Mouse (Mus musculus): ENCODE measurements around the gene Gm2832. TPM values are rescaled to one million over a fixed set of nuclear protein-coding genes. Genes with fewer than 3 reads are reported as not detected.
A peak's percentile ranks its signal among the peaks of the same experiment; 100 is the strongest.
"Not testable (repeated sequence)": the region's sequence is repeated elsewhere in the genome, so short reads cannot be mapped to it uniquely, and the experiment has no call there.

Gm2832 gene
- not detected for total RNA-seq (2021)
- long read RNA-seq, experiment 1, result 0 reads
- long read RNA-seq, experiment 2, result 0 reads

DNA sequence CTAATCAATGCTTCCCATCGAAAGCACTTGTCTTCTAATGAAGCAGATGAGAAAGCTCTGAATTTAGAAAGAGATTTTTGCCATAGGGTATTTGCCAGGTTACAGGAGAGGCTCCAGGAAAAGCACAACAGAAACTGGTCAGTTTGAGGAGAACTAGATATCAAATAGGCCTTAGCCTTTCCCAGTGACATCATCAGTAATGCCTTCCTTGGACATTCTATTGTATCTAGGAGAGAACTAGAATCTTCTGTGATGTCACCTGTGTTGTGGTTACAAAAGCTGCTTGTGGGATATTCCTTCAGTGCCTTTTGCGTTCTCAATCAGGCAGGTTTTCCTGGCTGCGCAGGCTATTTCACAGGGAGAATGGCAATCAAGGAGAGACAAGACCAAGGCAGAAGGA is at the start of gene Gm2832:
TSS of gene Gm2832 (plus strand) at position 301 of the 400 bp plus-strand sequence.
- not testable (repeated sequence) for DNase-seq

DNA sequence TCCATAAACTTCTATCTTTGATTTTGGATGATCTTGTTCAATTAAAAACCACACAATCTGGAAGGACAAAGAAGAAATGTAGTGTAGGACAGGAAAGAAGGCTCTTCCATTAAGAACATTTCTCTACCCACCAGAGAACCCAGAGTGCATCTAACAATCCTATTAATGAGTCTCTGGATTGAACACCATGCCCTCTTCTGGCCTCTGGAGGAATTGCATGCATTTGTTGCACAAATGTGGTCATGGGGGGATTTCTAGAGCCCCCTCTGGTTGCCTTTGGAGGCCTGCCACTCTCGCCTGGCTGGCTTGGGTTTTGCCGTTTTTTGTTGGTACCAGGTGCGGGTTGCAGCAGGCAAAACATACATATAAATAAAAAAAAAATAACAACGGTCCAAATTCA is 15.3 kb upstream of the Gm2832 start:
- peak in 1 of 2 experiments; percentile 56 for DNase-seq

DNA sequence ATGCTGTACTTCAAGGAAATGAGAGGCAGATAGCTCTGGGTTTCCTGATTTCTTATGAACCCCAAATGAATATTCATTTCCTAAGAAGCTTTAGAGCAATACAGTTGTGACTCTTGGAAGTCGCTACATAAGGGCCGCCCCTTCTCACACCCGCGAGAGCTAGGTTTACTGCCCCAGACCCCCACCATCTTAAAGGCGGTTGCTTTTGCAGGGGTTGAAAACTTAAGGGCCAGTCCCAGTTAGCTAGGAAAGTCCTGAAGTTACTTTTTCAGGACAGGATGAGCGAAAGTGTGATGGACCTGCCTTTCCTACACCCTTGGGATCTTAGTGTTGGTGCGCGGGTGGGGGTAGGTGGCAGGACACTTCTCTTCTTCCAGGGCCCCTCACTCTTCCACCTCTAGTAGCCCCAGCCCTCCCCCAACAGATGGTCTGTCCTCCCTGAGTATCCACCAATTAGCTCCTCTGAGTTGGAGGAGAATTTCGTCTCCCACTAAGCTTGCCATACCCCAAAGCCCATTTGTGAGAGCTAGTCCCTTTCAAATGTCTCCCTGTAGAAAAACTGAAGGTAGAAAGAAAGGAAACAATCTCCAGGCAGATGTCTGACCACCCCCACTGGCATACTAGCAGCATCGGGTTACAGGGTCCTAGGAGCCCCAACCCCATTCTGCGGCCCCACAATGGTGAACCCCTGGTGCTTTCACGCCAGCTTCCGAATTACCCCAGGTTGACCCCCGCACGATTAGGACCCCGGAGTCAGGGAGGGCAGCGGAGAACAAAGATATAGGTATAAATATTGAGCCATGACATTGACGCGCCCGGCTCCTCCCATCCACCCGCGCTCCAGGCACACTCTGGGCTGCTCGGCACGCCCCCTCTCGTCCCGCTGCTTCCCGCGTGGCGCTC is 14.5 kb upstream of the Gm2832 start:
- peak in 1 of 2 experiments; percentile 4 for DNase-seq

DNA sequence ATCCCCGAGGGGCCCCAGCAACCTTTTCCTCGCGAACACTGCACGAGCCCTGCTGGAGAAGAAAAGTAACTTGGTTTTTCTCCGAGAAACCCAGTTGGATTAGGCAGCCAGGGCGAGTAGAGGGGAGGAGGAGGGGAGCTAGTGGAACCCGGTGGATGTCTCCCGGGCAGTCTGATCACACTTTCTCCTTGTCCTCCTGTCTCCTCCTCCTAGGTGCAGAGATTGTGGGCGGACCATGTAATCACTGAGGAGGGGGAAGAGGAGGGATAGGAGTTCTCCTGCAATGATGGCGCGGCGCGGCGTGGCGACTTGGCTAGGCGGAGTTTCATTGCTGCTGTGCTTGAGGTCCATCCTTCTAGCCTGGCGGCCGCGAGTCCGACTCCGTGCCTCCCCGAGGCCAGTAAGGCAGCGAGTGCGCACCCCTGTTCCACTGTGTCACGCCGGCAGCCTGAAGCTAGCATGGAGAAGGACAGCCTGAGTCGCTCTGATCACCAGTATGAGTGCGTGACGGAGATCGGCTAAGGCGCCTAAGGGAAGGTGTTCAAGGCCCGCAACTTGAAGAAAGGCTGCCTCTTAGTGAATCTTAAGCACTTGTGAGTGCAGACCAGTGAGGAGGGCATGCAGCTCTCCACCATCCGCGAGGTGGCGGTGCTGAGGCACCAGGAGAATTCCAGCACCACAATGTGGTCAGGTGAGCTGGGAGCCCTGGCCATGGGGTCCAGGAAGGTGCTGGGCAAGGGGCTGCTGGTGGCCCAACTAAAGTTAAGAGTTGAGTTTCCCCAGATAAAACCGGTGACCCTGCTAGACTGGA is 13.6 kb upstream of the Gm2832 start:
- DNase-seq, result peak in 1 of 2 experiments; percentile 7

DNA sequence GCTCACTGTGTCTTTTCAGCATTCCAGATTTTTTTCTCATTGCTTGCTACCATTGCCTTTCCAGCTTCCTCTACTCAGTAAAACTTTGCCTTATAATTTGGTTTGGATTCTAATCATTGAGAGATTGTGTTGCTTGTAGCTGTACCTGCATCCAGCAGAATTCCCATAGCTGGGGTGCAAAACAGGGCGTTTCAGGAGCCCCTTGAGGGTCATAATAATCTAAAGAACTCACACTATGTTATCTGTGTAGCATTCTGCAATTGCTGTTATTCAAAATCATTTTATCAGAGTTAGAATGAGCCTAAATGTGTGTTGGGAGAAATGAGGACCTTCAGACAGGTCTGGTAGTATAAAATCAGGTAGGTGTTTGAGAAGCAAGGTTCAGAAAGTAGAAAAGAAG is 7.4 kb downstream of the Gm2832 start:
- not testable (repeated sequence) for DNase-seq

Other genes with a start within 250 kb of the Gm2832 start
- not detected for gene Dydc2, start 209.6 kb upstream of the Gm2832 start, total RNA-seq (2021)
- gene Dydc1, start 205.9 kb upstream of the Gm2832 start, total RNA-seq (2021), result not detected
- not detected for gene Mat1a, start 173.8 kb upstream of the Gm2832 start, total RNA-seq (2021)
- gene Sftpa1, start 147.0 kb upstream of the Gm2832 start, total RNA-seq (2021), result 1 to 10 TPM in 1 of 2 experiments, not detected in 1; 6.4 TPM
- not detected for gene Mbl1, start 127.3 kb upstream of the Gm2832 start, total RNA-seq (2021)
- under 1 TPM in 1 of 2 experiments, not detected in 1; 0.67 TPM for gene Sftpd, start 93.7 kb upstream of the Gm2832 start, total RNA-seq (2021)
- gene Gm5798, start 69.8 kb downstream of the Gm2832 start, total RNA-seq (2021), result not detected
- gene Gm7945, start 107.6 kb downstream of the Gm2832 start, total RNA-seq (2021), result not detected
- gene Gm6482, start 129.5 kb downstream of the Gm2832 start, total RNA-seq (2021), result not detected
- gene Gm7954, start 174.7 kb downstream of the Gm2832 start, total RNA-seq (2021), result not detected
- not detected for gene Gm3486, start 210.7 kb downstream of the Gm2832 start, total RNA-seq (2021)